Mouse (Mus musculus) heart, embryonic 14.5 days (tissue): ENCODE results near the gene Ina. TPM values are rescaled to one million over a fixed set of nuclear protein-coding genes. Genes with fewer than 3 reads are reported as not detected.
"Not testable (repeated sequence)": the region's sequence is repeated elsewhere in the genome, so short reads cannot be mapped to it uniquely, and the experiment has no call there.

Experiments
- ATAC-seq: fragments of 200-750 bp; cut with Nextera tagmentation; 2 replicates; pipeline ENCODE4 v1.8.0; 2017; ENCODE audit warnings: low read depth, moderate TSS enrichment; ENCODE audit not compliant: insufficient number of reproducible peaks, insufficient read depth, low FRiP score
- H3K27ac ChIP-seq, 2 experiments: fragments of 200-500 bp in 1 of 2; fragments of 300-500 bp in 1 of 2; sonication (generic) in 1 of 2; replicated peaks in 1 of 2; 2 replicates each; pipeline ENCODE4 v1.5.1; 2012 to 2014; ENCODE audit warnings: low read depth in 2 of 2, low read length in 2 of 2, control low read depth in 1 of 2, mild to moderate bottlenecking in 1 of 2, mixed read lengths in 1 of 2; ENCODE audit not compliant: control insufficient read depth in 1 of 2, insufficient read depth in 1 of 2
- H3K27me3 ChIP-seq: fragments of 300-500 bp; sonication (generic); 2 replicates; pipeline ENCODE4 v1.6.1; 2014; ENCODE audit warnings: mild to moderate bottlenecking, low read length, control low read depth; ENCODE audit not compliant: control insufficient read depth, insufficient read depth
- H3K36me3 ChIP-seq: fragments of 300-500 bp; sonication (generic); 2 replicates; pipeline ENCODE4 v1.6.1; 2014; ENCODE audit warnings: mild to moderate bottlenecking, control low read depth, low read length, mixed read lengths; ENCODE audit not compliant: control insufficient read depth, insufficient read depth
- H3K4me1 ChIP-seq, 2 experiments: fragments of 200-500 bp in 1 of 2; fragments of 300-500 bp in 1 of 2; sonication (generic) in 1 of 2; 2 replicates each; pipeline ENCODE4 v1.6.1; 2012 to 2014; ENCODE audit warnings: low read length in 2 of 2, control low read depth in 1 of 2, mixed read lengths in 1 of 2; ENCODE audit not compliant: control insufficient read depth in 2 of 2, insufficient read depth in 2 of 2
- H3K4me2 ChIP-seq: fragments of 300-500 bp; sonication (generic); 2 replicates; pipeline ENCODE4 v1.6.1; 2014; ENCODE audit warnings: mild to moderate bottlenecking, low read length
- H3K4me3 ChIP-seq, 2 experiments: fragments of 200-500 bp in 1 of 2; fragments of 300-500 bp in 1 of 2; sonication (generic) in 1 of 2; 2 replicates each; pipeline ENCODE4 v1.5.1; 2012 to 2014; ENCODE audit warnings: low read length in 2 of 2, mild to moderate bottlenecking in 2 of 2, control low read depth in 1 of 2, low read depth in 1 of 2, moderate library complexity in 1 of 2; ENCODE audit not compliant: control insufficient read depth in 1 of 2, insufficient read depth in 1 of 2
- H3K9ac ChIP-seq: fragments of 300-500 bp; sonication (generic); 2 replicates; pipeline ENCODE4 v1.6.1; 2014; ENCODE audit warnings: mild to moderate bottlenecking, low read length
- H3K9me3 ChIP-seq: fragments of 300-500 bp; sonication (generic); 2 replicates; pipeline ENCODE4 v1.6.1; 2016; ENCODE audit warnings: low read length, control low read depth; ENCODE audit not compliant: control insufficient read depth
- WGBS: fragments of 180-500 bp; shearing (Covaris S2); extraction: QIAGEN DNeasy Blood & Tissue Kit; methylation state at CpG from one replicate; pipeline ENCODE4 v1.1.7; 2014; 5-methylcytosine and 5-hydroxymethylcytosine counted together
- polyA plus RNA-seq: library from polyadenylated mRNA; unstranded; fragments of >200 nt; fragmentation: Nextera tagmentation; extraction: Ambion mirVana; gene quantifications from 2 replicates; pipeline ENCODE4 v1.2.1, GENCODE M21; 2014

The Ina gene
- polyA plus RNA-seq, 1 experiment from 2014 or later, result 0.30 TPM

DNA sequence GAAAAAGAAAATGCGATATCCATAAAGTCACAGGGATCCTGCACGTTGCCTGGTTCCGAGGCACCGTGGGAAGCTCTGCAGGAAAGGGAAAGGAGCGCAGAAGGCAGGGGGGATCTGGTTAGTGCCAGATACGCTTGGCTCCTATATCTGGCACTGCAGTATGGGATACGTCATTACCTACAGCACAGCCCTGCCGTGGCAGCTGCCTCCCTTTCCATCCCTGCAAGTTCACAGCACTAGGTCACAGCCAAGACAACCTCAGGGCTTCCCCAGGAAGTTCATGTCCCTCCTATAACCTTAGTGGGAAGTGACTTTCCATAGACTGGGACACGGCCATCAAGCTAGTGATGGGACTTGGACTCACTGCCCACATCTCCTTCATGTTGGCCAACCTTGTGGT, 18.4 kb upstream of the Ina start:
- no peak for ATAC-seq
- no peaks in the 10 kb centered on the region for H3K9me3 ChIP-seq
- H3K4me1 ChIP-seq, result no peaks in the 10 kb centered on the region
- WGBS, result 69% methylated on average over 9 of the region's 9 CpGs
- H3K4me3 ChIP-seq, result no peak overlapping the region
- no peak overlapping the region for H3K4me2 ChIP-seq
- H3K36me3 ChIP-seq, result no peaks in the 10 kb centered on the region
- H3K27me3 ChIP-seq, result no peaks in the 10 kb centered on the region
- no peak overlapping the region for H3K27ac ChIP-seq
- H3K9ac ChIP-seq, result no peak overlapping the region

DNA sequence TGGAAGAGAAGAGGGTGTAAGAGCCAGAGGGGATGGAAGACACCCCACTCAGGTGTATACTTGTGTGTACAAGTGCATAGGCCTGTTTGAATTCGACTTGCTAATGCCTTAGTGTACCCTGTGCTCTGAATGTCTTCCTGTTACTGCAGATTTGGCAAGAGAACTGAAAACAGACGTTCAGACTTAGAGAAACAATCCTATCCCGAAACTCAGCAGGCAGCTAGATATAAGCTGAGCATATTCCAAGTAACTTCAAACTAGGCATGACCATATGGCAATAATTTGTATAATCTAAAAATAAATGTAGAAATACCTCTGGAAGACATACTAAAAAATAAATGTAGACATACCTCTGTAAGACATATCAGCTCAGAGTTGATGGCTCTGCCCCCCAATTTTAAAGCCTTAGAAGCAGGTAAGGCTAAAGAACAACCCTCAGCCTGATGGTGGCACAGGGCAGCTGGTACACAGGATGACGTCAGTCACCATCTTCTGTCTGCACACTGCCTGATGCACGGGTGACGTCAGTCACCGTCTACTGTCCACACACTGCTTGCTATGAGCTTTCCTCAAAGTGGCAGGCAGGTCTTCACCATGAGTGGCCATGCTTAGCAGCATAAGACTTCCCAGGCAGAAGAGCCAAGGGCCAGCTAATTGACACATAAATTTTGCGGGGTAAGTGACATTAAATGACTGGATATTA, 16.2 kb upstream of the Ina start:
- H3K27me3 ChIP-seq, result no peaks in the 10 kb centered on the region
- no peak overlapping the region for H3K4me2 ChIP-seq
- H3K36me3 ChIP-seq, result no peaks in the 10 kb centered on the region
- H3K4me3 ChIP-seq, result no peak overlapping the region
- no peaks in the 10 kb centered on the region for H3K4me1 ChIP-seq
- 64% methylated on average over 8 of the region's 8 CpGs for WGBS
- no peak overlapping the region for H3K9ac ChIP-seq
- ATAC-seq, result no peak
- H3K9me3 ChIP-seq, result no peaks in the 10 kb centered on the region
- no peak overlapping the region for H3K27ac ChIP-seq

GRCm38 (mm10) chr19:46998953-46999352, 15.5 kb upstream of the Ina start:
- no peaks in the 10 kb centered on the region for H3K4me1 ChIP-seq
- H3K27me3 ChIP-seq, result no peaks in the 10 kb centered on the region
- H3K9me3 ChIP-seq, result no peaks in the 10 kb centered on the region
- no peak overlapping the region for H3K9ac ChIP-seq
- H3K4me2 ChIP-seq, result no peak overlapping the region
- H3K36me3 ChIP-seq, result no peaks in the 10 kb centered on the region
- no peak overlapping the region for H3K27ac ChIP-seq
- ATAC-seq, result no peak
- 64% methylated on average over 4 of the region's 4 CpGs for WGBS
- no peak overlapping the region for H3K4me3 ChIP-seq

- no peak for ATAC-seq
- Histone ChIP-seq H3K9ac (no peak overlapping the region), H3K4me3 (no peak overlapping the region), H3K9me3 (no peaks in the 10 kb centered on the region), H3K27me3 (no peaks in the 10 kb centered on the region), H3K4me1 (no peaks in the 10 kb centered on the region), H3K4me2 (no peak overlapping the region), H3K27ac (no peak overlapping the region), H3K36me3 (no peaks in the 10 kb centered on the region)
- WGBS, result 47% methylated on average over 6 of the region's 6 CpGs
Observed at GRCm38 (mm10) chr19:46999753-47000152, 14.7 kb upstream of the Ina start.

DNA sequence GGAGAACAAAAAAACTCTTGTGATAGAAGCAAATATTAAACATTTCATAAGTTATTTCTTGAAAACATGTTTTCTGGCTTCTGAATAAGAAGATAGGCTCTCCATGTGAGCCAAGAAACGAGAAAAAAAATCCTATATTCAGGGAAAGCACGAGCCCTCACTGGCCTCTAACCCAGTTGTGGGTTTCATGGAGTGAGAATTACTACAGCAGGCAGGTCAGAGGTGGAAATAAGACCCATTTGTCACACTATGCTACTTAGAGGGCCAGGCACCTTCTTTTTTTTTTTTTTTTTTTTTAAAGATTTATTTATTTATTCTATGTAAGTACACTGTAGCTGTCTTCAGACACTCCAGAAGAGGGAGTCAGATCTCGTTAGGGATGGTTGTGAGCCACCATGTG, 14.1 kb upstream of the Ina start:
- H3K27ac ChIP-seq, H3K4me3 ChIP-seq, H3K9me3 ChIP-seq, H3K9ac ChIP-seq, ATAC-seq, H3K36me3 ChIP-seq, H3K4me1 ChIP-seq, H3K27me3 ChIP-seq, H3K4me2 ChIP-seq: not testable (repeated sequence)
- 73% methylated on average over 2 of the region's 3 CpGs for WGBS

- Histone ChIP-seq H3K27ac (no peak overlapping the region), H3K4me3 (no peak overlapping the region), H3K36me3 (no peaks in the 10 kb centered on the region), H3K9ac (no peak overlapping the region), H3K4me1 (no peaks in the 10 kb centered on the region), H3K9me3 (no peaks in the 10 kb centered on the region), H3K4me2 (no peak overlapping the region), H3K27me3 (peaks cover 5% of the 10 kb centered on the region; the same call in 1 of the 2 replicates)
- WGBS, result 63% methylated on average over 6 of the region's 6 CpGs
- no peak for ATAC-seq
Observed at GRCm38 (mm10) chr19:47003742-47004511, 10.6 kb upstream of the Ina start.

DNA sequence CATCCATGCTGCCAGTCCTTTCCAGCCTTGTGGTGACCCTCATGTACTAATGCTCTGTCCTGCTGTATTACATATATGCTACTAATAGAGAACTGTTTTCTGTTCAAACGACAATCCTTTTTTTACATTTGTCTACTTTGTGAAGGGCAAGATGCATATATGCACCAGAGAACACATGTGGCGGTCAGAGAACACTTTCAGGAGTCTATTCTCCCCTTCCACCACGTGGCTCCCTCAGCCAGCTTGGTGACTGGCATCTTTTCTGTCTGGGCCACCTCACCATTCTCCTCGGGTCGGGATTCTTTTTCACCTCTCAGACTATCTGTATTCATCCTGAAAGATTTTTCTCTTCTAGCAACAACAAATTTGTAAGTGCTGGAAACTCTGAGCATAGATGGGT, 8.6 kb upstream of the Ina start:
- no peaks in the 10 kb centered on the region for H3K9me3 ChIP-seq
- H3K4me2 ChIP-seq, result no peak overlapping the region
- H3K4me1 ChIP-seq, result no peaks in the 10 kb centered on the region
- 55% methylated on average over 5 of the region's 5 CpGs for WGBS
- ATAC-seq, result no peak
- H3K27me3 ChIP-seq, result peaks cover 5% of the 10 kb centered on the region; the same call in 1 of the 2 replicates
- H3K4me3 ChIP-seq, result no peak overlapping the region
- H3K27ac ChIP-seq, result no peak overlapping the region
- H3K9ac ChIP-seq, result no peak overlapping the region
- H3K36me3 ChIP-seq, result no peaks in the 10 kb centered on the region
